Mouse (Mus musculus) adrenal gland (tissue): ENCODE measurements around the gene Tceal7.
"Not testable (repeated sequence)": the region's sequence is repeated elsewhere in the genome, so short reads cannot be mapped to it uniquely, and the experiment has no call there.

Experiments used
- intact Hi-C: fragments of 180-260 bp; cut with DNase I; formaldehyde crosslinking; loops from one replicate; pipeline ENCODE4 v1.15.1; 2025
- long read RNA-seq, 2 experiments: library from polyadenylated mRNA; unstranded; transcript quantifications; one replicate each; pipeline ENCODE4 v2.0.0; 2020; ENCODE audit warnings: borderline replicate concordance in 1 of 2; ENCODE audit not compliant: insufficient replicate concordance in 1 of 2

The Tceal7 gene
- long read RNA-seq, experiment 1: 0 reads
- long read RNA-seq, experiment 2: 0 reads

DNA sequence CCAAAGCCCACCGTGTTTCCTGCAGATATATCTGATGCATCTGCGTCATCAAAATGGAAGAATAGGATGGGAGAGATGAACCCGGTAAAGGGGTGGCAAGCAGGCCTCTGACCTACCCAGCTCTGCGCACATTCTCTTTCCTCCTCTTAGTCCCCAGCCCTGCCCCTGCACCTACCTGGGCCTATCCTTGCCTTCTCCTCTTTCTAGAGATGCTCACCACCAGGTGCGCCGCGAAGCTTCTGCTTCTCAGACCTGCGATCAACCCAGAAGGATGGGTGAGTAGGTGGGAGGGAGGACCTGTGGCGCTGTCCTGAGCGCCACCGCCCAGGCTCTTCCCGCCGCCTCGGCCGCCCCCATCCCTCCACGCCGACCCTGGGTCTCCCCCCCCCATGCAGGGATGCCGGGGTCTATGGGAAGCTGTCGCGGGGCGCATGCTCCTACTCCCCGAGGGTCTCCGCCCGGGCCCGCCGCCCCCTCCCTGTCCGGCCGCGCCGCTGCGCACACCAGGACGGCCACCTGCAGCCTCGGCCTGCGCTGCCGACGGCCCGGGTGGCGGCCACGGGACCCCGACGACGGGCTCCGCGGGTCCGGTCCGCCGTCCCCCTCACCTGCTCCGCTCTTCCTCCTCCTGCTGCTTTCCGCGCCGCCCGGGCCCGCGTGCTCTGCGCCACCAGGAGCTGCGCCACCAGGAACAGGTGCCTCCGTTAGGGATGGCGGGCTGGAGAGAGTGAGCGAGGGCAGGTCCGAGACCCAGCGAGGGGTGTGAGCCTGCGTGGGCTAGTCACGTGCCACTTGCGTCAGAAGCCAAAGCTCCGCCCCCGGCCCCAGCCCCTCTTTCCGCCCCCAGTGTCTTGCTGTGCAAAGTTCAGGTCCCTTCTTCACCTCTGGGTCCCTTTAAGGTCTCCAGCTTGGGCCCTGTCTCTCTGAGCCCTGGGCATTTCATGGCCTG is at the start of gene Tceal7, which contains the start of gene Bex1:
Gene Tceal7, plus strand, starts transcription at position 51 of the 949 bp plus-strand sequence.
Gene Bex1, minus strand, starts transcription at position 785 of the 949 bp plus-strand sequence.
- intact Hi-C loops: not testable (repeated sequence)

GRCm38 (mm10) chrX:136170625-136171024 is 44.0 kb upstream of the Tceal7 start:
- intact Hi-C loops: no loop called here

- intact Hi-C loops: no loop called here
Measured at GRCm38 (mm10) chrX:136171189-136172117, 43.1 kb upstream of the Tceal7 start.

DNA sequence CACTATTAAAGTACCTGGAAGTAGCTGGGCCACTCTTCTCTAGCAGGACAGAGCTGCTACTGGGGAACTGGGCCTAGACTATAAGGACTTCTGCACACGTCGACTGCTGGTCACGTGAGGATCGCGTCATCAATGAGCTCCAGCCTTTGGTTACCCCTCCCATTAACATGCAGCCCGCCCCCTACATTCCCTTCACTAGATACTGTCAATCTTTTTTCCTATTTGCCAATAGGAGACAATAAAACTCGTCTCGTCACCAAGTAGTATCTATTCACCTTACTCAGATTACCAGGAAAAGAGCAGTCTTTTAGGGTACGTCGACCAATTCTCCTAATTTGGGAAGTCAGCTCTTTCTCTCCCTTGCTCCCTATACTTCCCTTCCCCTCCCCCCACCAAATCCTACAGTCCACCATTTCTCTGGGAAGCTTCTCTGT is 42.4 kb upstream of the Tceal7 start, which contains the start of gene Tceal8:
Gene Tceal8, minus strand, starts transcription at position 225 of the 434 bp plus-strand sequence.
- intact Hi-C loops: no loop called here

- intact Hi-C loops: no loop called here
Measured at GRCm38 (mm10) chrX:136172786-136173185, 41.8 kb upstream of the Tceal7 start.

- intact Hi-C loops: no loop called here
Measured at GRCm38 (mm10) chrX:136180897-136181553, 33.6 kb upstream of the Tceal7 start.

DNA sequence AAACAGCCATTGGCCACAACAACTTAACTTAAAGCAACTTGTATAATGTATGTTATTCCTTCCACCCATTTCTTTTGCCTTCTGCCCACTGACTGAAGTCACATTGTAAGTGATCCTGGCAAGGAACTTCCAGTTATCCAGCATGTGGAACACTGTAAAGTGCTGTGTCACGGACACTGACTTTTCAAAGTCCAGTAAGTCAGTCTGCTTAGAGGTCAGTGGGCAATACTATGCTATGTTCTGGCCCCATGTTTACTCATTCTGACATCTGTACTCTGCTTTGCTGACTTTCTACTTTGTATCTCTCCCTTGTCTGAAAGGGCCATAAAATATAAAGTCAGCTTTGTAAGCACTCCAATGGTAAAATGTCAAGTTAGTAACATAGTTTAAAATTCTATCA is 31.5 kb upstream of the Tceal7 start:
- intact Hi-C loops: no loop called here

DNA sequence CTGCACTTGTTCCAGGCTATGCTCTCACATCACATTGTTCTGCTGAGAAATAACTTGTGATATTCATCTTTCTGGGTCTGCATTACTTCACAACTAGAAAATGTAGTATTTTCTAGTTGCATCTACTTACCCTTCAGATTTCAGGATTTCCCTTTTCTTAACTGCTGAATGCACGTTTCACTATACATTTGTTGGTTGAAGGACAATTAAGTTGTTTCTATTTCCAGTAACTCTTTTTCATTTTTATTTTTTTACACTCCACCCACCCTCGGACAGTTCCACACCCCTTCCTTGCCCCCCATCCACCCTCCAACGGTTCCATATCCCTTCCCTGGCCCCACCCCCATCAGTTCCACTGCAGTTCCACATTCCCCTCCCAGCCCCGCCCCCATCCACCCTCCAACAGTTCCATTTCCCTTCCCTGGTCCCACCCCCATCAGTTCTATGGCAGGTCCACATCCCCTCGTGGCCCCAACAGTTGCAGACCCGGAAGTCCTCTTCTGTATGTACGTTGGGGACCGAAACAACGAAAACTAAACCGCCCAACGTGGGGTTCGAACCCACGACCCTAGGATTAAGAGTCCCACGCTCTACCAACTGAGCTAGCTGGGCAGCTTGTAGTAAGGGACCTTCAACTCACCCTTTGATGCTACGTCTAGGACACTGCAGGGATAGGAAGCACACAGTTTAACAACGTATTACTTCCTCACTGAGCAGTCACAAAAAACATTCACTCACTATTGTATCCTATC is 19.2 kb upstream of the Tceal7 start:
- intact Hi-C loops: loop anchor here (10.0 kb wide), 1 partner anchor 109 kb away; no protein-coding TSS in a partner anchor

DNA sequence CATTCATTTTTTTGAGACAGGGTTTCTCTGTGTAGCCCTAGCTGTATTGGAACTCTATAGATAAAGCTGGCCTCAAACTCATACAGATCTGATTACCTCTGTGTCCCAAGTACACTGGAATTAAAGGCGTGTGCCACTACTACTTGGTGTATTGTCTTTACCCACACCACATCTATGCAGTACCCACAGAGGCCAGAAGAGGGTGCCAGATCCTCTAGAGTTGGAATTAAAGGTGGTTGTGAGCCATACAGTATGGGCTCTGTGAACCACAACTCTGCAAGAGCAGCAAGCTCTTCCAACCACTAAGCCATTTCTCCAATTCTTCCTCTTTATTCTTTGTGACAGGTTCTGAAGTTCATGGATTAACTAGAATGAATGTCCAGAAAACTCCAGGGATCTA is 17.7 kb upstream of the Tceal7 start:
- intact Hi-C loops: loop anchor here (2.0 to 10.0 kb wide), 2 partner anchors 108 to 124 kb away; no protein-coding TSS in a partner anchor

DNA sequence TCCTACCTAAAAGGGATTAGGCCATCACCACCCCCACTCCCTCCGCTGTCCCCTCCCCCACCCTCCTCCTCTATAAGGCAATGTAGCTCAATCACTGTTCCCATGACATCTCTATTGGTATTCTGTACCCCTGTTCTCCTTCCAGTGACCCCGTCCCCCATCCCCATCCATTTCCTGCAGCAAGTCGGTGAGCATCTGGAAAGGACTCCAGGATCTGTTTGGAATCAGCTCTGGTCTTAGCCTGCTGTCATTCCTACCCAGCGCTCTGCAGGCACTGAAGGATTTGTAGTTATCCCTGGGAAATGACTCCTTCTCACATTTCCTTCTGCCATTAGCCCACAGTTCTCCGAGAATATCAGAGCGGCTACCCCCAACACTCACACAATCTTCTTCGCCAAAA is 11.3 kb upstream of the Tceal7 start:
- intact Hi-C loops: no loop called here

GRCm38 (mm10) chrX:136203664-136204066 is 10.9 kb upstream of the Tceal7 start, which contains the start of gene Tceal5:
TSS of gene Tceal5 (minus strand) at chrX:136203876.
- intact Hi-C loops: no loop called here

- intact Hi-C loops: no loop called here
Measured at GRCm38 (mm10) chrX:136204406-136204805, 10.2 kb upstream of the Tceal7 start.

DNA sequence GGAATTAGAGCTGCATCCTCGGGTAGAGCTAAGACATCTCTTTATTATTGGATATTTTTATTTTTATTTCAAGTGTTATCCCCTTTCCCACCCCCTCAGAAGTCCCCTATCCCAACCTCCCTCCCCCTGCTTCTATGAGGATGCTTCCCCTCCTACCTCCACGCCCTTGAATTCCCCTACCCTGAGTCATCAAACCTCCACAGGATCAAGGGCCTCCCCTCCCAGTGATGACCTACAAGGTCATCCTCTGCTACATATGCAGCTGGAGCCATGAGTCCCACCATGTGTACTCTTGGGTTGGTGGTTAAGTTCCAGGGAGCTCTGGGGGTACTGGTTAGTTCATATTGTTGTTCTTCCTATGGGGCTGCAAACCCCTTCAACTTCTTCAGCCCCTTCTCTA is 1.2 kb upstream of the Tceal7 start:
- intact Hi-C loops: no loop called here

- intact Hi-C loops: no loop called here
Measured at GRCm38 (mm10) chrX:136216303-136216702, 1.7 kb downstream of the Tceal7 start.

- intact Hi-C loops: no loop called here
Measured at GRCm38 (mm10) chrX:136223714-136224113, 9.1 kb downstream of the Tceal7 start.

DNA sequence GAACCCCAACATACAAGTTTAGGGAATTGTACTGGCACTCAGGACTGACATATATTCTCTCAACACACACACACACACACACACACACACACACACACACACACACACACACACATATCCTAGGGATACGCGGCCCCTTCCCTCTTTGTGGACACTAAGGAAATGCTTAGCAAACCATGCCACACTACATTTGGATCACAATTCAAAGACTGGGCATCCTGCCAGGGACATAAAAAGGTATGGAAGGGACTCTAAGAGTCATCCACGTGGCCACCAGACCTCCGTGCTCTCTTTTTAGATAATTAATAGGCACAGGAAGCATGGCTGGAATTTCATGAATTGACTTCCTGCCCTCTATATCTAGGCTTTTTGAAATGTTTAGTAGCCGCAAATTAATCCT is 13.2 kb downstream of the Tceal7 start:
- intact Hi-C loops: no loop called here

DNA sequence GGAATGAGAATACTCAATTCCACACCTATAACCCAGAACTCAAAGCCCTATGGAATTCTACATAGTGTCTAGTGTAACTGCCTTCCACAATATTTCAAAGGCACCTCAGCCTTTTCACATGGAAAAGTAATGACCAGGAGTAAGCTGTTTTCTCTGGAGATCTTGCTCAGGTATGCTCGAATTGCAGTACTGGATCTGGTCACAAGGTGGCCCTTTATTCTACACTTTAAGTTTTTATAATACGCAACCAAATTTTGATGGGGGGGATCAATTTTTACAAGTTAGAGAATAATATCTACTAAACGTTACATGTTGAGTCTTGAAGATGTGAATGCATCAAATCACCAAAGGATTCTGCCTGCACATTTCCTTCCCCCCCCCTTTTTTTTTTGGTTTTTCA is 23.5 kb downstream of the Tceal7 start:
- intact Hi-C loops: loop anchor here (1.0 kb wide), 1 partner anchor 66 kb away; no protein-coding TSS in a partner anchor

- intact Hi-C loops: no loop called here
Measured at GRCm38 (mm10) chrX:136243181-136243580, 28.6 kb downstream of the Tceal7 start.

GRCm38 (mm10) chrX:136244574-136245229 is 30.1 kb downstream of the Tceal7 start, which contains the start of gene Tceal9:
TSS of gene Tceal9 (plus strand) at chrX:136245079.
- intact Hi-C loops: no loop called here
